Mouse (Mus musculus) forebrain, embryonic 16.5 days (tissue): ENCODE measurements at regions not wholly inside any gene's neighbourhood (a gene's known extent, or its start where the extent isn't known, plus 50 kb on each side); places are given as distances from the start of the nearest gene placed in this dataset.

Experiments
- ATAC-seq: fragments of 200-750 bp; cut with Nextera tagmentation; 2 replicates; pipeline ENCODE4 v1.8.0; 2017; ENCODE audit warnings: mild to moderate bottlenecking, moderate library complexity
- H3K27ac ChIP-seq: fragments of 300-500 bp; sonication (generic); 2 replicates; pipeline ENCODE4 v1.5.1; 2014; ENCODE audit warnings: low read length, control low read depth
- H3K27me3 ChIP-seq: fragments of 300-500 bp; sonication (generic); replicated peaks from 2 replicates; pipeline ENCODE4 v1.6.1; 2014; ENCODE audit warnings: low read length; ENCODE audit not compliant: control insufficient read depth, insufficient read depth
- H3K36me3 ChIP-seq: fragments of 300-500 bp; sonication (generic); 2 replicates; pipeline ENCODE4 v1.6.1; 2014; ENCODE audit not compliant: control insufficient read depth, insufficient read depth
- H3K4me1 ChIP-seq: fragments of 300-500 bp; sonication (generic); replicated peaks from 2 replicates; pipeline ENCODE4 v1.6.1; 2014; ENCODE audit warnings: low read length; ENCODE audit not compliant: control insufficient read depth, insufficient read depth
- H3K4me2 ChIP-seq: fragments of 300-500 bp; sonication (generic); 2 replicates; pipeline ENCODE4 v1.6.1; 2014; ENCODE audit warnings: mild to moderate bottlenecking, low read length, control low read depth
- H3K4me3 ChIP-seq: fragments of 300-500 bp; sonication (generic); replicated peaks from 2 replicates; pipeline ENCODE4 v1.5.1; 2014; ENCODE audit warnings: mild to moderate bottlenecking, low read length, control low read depth
- H3K9ac ChIP-seq: fragments of 300-500 bp; sonication (generic); replicated peaks from 2 replicates; pipeline ENCODE4 v1.6.1; 2014; ENCODE audit warnings: low read depth, low read length, control low read depth
- H3K9me3 ChIP-seq: fragments of 300-500 bp; sonication (generic); 2 replicates; pipeline ENCODE4 v1.6.1; 2016; ENCODE audit warnings: low read length; ENCODE audit not compliant: control insufficient read depth
- WGBS: fragments of 180-500 bp; shearing (Covaris S2); extraction: QIAGEN DNeasy Blood & Tissue Kit; methylation state at CpG from one replicate; pipeline ENCODE4 v1.1.7; 2014; 5-methylcytosine and 5-hydroxymethylcytosine counted together

DNA sequence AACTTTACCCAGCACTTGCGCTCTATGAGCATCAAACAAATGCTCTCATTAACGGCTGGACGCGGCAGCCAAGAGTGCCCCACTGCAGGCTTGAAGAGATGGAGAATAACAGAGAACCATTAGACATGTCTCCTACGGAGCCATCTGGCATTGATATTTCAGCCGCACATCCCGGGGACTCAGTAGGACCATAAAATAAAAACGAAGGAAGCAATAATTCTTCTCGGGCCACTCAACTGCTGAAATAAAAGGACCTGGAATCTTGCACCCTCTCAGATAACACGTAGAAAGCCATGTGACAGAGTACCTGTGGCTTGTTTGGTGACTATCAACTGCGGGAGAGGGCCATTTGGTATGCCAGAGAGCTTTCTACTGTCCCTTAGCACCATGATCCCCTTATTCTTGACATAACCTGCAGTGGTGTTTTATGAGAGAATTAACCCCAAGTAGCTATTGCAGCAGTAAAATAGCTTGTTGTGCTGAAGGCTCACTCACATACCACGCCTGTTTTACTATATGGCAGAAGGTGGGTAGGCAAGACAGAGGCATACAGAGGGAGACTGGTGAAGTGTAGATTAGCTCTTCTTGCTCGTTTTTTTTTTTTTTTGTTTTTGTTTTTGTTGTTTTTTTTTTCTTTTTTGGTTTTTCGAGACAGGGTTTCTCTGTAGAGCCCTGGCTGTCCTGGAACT lies 116.5 kb upstream of the Cnot2 start:
- H3K4me1 ChIP-seq: no peaks in the 10 kb centered on the region; the same call in 1 of the 2 replicates
- no peak for ATAC-seq
- no peak overlapping the region for H3K27ac ChIP-seq
- no peak overlapping the region for H3K4me3 ChIP-seq
- no peak overlapping the region for H3K4me2 ChIP-seq
- no peaks in the 10 kb centered on the region for H3K27me3 ChIP-seq
- no peaks in the 10 kb centered on the region for H3K36me3 ChIP-seq
- 77% methylated on average over 14 of the region's 14 CpGs for WGBS
- peaks cover 3% of the 10 kb centered on the region; the same call in 1 of the 2 replicates for H3K9me3 ChIP-seq
- H3K9ac ChIP-seq: no peak overlapping the region

DNA sequence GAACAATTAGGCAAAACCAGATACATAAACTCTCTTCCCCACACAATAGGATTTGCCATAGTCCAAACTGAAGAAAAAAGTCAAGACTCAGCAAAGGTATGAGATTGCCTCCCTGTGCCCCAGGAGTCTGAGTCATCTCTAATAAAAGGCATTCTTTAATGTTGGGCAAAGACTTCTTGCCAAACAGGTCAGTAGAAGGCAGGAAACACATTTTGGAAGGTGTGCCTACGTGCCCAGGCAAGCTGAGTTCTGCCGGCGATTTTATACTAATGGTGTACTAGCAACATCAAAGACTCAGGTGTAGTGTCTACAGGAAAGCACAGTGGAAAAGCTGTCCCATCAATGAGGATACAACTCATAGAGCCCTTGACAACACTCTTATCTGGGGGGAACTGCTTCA lies 112.5 kb upstream of the Cnot2 start:
- H3K9me3 ChIP-seq: peaks cover 3% of the 10 kb centered on the region; the same call in 1 of the 2 replicates
- no peaks in the 10 kb centered on the region for H3K36me3 ChIP-seq
- no peak overlapping the region for H3K27ac ChIP-seq
- 93% methylated on average over 3 of the region's 3 CpGs for WGBS
- no peak overlapping the region for H3K4me3 ChIP-seq
- H3K9ac ChIP-seq: no peak overlapping the region
- H3K27me3 ChIP-seq: no peaks in the 10 kb centered on the region
- ATAC-seq: no peak
- H3K4me1 ChIP-seq: no peaks in the 10 kb centered on the region
- H3K4me2 ChIP-seq: no peak overlapping the region

- no peak for ATAC-seq
- no peak overlapping the region for H3K4me3 ChIP-seq
- H3K27ac ChIP-seq: no peak overlapping the region
- WGBS: 93% methylated on average over 11 of the region's 11 CpGs
- no peaks in the 10 kb centered on the region for H3K9me3 ChIP-seq
- no peak overlapping the region for H3K9ac ChIP-seq
- no peaks in the 10 kb centered on the region for H3K27me3 ChIP-seq
- H3K4me1 ChIP-seq: no peaks in the 10 kb centered on the region
- H3K36me3 ChIP-seq: no peaks in the 10 kb centered on the region
- H3K4me2 ChIP-seq: no peak overlapping the region
Observed at GRCm38 (mm10) chr10:116686741-116687140, 105.4 kb upstream of the Cnot2 start.

DNA sequence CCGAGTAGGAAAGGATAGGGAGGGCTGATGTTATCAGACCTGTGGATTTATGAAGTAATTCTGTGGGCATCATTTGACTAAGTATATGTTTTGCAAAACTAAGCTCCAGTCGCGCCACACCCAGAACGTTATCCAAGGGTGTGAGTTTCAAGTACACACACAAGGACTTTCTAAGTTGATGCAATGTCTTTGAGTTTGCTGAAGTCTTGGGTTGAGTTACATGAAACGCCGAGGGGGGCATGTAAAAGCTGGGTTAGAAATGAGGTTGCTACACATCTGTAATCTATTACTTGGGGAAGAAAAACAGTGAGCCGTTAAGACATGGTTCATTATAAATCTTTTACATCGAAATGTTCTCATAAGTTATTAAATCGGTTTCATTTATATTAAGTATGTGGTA lies 102.1 kb upstream of the Cnot2 start:
- Histone ChIP-seq H3K4me2 (no peak overlapping the region), H3K4me1 (no peaks in the 10 kb centered on the region), H3K4me3 (no peak overlapping the region), H3K9me3 (peaks cover 4% of the 10 kb centered on the region; the same call in 1 of the 2 replicates), H3K27me3 (no peaks in the 10 kb centered on the region), H3K36me3 (no peaks in the 10 kb centered on the region), H3K9ac (no peak overlapping the region), H3K27ac (no peak overlapping the region)
- no peak for ATAC-seq
- WGBS: 90% methylated on average over 9 of the region's 9 CpGs

DNA sequence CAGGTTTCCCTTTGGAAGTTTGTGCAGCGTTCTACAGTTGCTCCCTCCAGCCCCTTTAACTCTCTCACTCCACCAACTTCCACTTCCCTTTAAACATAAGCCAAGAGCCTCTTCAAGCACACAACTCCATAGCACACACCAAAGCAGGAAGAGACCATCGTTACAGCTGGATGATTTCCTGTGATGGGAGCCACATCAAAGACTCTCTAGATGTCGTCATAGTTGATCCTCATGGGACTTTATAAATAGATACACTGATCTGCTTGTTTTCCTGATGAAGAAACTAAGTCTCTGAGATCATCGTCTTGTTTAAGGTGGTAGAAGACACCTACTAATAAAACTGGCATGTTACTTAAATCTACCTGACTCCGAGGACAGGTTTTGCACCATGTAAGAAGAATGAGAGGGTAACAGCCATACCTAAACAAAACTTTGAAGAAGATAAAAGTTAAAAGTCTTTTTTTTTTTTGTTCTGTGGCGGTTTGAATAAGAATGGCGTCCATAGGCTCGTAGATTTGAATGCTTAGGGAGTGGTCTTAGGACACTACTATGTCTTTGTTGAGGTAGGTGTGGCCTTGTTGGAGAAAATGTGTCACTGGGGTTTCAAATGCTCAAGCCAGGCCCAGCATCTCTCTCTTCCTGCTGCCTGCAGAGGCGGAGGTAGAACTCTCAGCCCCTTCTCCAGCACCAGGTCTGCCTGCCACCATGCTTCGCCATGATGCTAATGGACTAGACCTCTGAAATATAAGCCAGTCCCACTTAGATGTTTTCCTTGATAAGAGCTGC lies 97.8 kb upstream of the Cnot2 start:
- Histone ChIP-seq H3K4me2 (no peak overlapping the region), H3K9ac (no peak overlapping the region), H3K4me1 (no peaks in the 10 kb centered on the region), H3K27ac (no peak overlapping the region), H3K4me3 (no peak overlapping the region), H3K36me3 (no peaks in the 10 kb centered on the region), H3K9me3 (peaks cover 4% of the 10 kb centered on the region; the same call in 1 of the 2 replicates), H3K27me3 (no peaks in the 10 kb centered on the region)
- no peak for ATAC-seq
- 92% methylated on average over 10 of the region's 10 CpGs for WGBS

- no peak for ATAC-seq
- Histone ChIP-seq H3K9ac (no peak overlapping the region), H3K9me3 (peaks cover 4% of the 10 kb centered on the region; the same call in 1 of the 2 replicates), H3K27me3 (no peaks in the 10 kb centered on the region), H3K4me1 (no peaks in the 10 kb centered on the region), H3K36me3 (no peaks in the 10 kb centered on the region), H3K4me2 (no peak overlapping the region), H3K4me3 (no peak overlapping the region), H3K27ac (no peak overlapping the region)
- 50% methylated on average over 4 of the region's 4 CpGs for WGBS
Observed at GRCm38 (mm10) chr10:116677949-116678348, 96.6 kb upstream of the Cnot2 start.

DNA sequence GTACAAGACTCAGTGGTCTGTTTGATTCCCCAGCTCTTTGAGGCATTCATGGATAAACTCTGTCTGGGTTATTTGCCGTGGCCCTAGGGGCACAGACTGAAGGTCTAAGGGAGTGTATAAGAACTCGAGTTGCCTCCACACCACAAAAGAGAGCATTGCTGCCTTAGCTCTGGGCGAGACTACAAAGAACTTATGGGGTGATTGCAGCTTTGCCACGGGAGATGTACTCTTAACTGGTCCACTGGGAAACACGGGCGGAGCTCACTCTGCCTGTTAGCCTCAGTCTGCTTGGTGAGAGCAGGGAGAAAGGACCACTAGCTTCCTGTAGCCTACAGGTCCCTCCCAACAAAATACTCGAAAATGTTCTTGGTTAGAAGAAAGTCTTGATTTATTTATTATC lies 93.9 kb upstream of the Cnot2 start:
- Histone ChIP-seq H3K4me3 (no peak overlapping the region), H3K9me3 (no peaks in the 10 kb centered on the region), H3K9ac (no peak overlapping the region), H3K27ac (no peak overlapping the region), H3K4me2 (no peak overlapping the region), H3K4me1 (no peaks in the 10 kb centered on the region), H3K36me3 (no peaks in the 10 kb centered on the region), H3K27me3 (no peaks in the 10 kb centered on the region)
- no peak for ATAC-seq
- 67% methylated on average over 7 of the region's 7 CpGs for WGBS

DNA sequence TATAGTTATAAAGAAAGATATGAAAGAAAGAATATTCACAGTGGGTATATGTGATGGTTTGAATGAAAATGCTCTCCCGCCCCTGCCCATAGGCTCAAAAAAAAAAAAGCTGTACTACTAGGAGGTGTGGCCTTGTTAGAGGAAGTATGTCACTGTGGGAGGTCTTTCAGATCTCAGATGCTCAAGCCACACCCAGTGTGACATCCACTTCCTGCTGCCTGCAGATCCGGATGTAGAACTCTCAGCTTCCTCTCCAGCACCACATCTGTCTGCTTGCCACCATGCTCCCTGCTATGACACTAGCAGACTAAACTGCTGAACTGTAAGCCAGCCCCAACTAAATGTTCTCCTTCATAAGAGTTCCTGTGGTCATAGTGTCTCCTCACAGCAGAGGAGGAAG lies 93.0 kb upstream of the Cnot2 start:
- ATAC-seq: no peak
- WGBS: 93% methylated on average over 2 of the region's 2 CpGs
- Histone ChIP-seq H3K4me2 (no peak overlapping the region), H3K9ac (no peak overlapping the region), H3K9me3 (no peaks in the 10 kb centered on the region), H3K4me1 (no peaks in the 10 kb centered on the region), H3K27me3 (no peaks in the 10 kb centered on the region), H3K27ac (no peak overlapping the region), H3K36me3 (no peaks in the 10 kb centered on the region), H3K4me3 (no peak overlapping the region)

- no peaks in the 10 kb centered on the region for H3K9me3 ChIP-seq
- H3K4me3 ChIP-seq: no peak overlapping the region
- ATAC-seq: no peak
- no peak overlapping the region for H3K4me2 ChIP-seq
- H3K4me1 ChIP-seq: peaks cover 6% of the 10 kb centered on the region
- H3K9ac ChIP-seq: no peak overlapping the region
- H3K27me3 ChIP-seq: no peaks in the 10 kb centered on the region
- no peak overlapping the region for H3K27ac ChIP-seq
- 93% methylated on average over 6 of the region's 6 CpGs for WGBS
- H3K36me3 ChIP-seq: no peaks in the 10 kb centered on the region
Observed at GRCm38 (mm10) chr10:116658162-116658962, 77.1 kb upstream of the Cnot2 start.
